Mouse (Mus musculus) kidney, adult 2 months (tissue): Measurements from ENCODE around the gene Mslnl. TPM values are rescaled to one million over a fixed set of nuclear protein-coding genes. Genes with fewer than 3 reads are reported as not detected.
A peak's percentile ranks its signal among the peaks of the same experiment; 100 is the strongest.

ENCODE experiments used
- DNase-seq: peaks from one replicate; pipeline ENCODE4 v3.0.0; 2021
- H3K27ac ChIP-seq: fragments of 200-500 bp; 2 replicates; pipeline ENCODE4 v1.5.1; 2012; ENCODE audit warnings: low read depth, low read length, control low read depth, inconsistent platforms; ENCODE audit not compliant: insufficient read depth
- H3K27me3 ChIP-seq: fragments of 200-500 bp; replicated peaks from 2 replicates; pipeline ENCODE4 v1.6.1; 2012; ENCODE audit warnings: mild to moderate bottlenecking, moderate library complexity, low read length, inconsistent platforms; ENCODE audit not compliant: control insufficient read depth, insufficient read depth
- H3K36me3 ChIP-seq: fragments of 200-500 bp; 2 replicates; pipeline ENCODE4 v1.6.1; 2012; ENCODE audit warnings: mild to moderate bottlenecking, moderate library complexity, low read length, inconsistent platforms; ENCODE audit not compliant: control insufficient read depth, insufficient read depth
- H3K4me1 ChIP-seq: fragments of 200-500 bp; 2 replicates; pipeline ENCODE4 v1.6.1; 2011; ENCODE audit warnings: low read length; ENCODE audit not compliant: control insufficient read depth, insufficient read depth
- H3K4me3 ChIP-seq: fragments of 200-500 bp; 2 replicates; pipeline ENCODE4 v1.5.1; 2011; ENCODE audit warnings: mild to moderate bottlenecking, low read depth, low read length, control low read depth; ENCODE audit not compliant: insufficient read depth
- CTCF ChIP-seq: fragments of 200-500 bp; conservative IDR thresholded peaks from 2 replicates; pipeline ENCODE4 v1.5.1; 2011; ENCODE audit warnings: low read depth, mild to moderate bottlenecking, control low read depth, low read length, moderate library complexity, mixed read lengths; ENCODE audit not compliant: insufficient read depth, insufficient read length
- POLR2A ChIP-seq: fragments of 200-500 bp; IDR thresholded peaks from one replicate; pipeline ENCODE4 v1.6.1; 2011; ENCODE audit warnings: low read depth, low read length, control low read depth
- WGBS: fragments of 180-500 bp; shearing (Covaris S2); methylation state at CpG from one replicate; pipeline ENCODE4 v1.1.7; 2018; 5-methylcytosine and 5-hydroxymethylcytosine counted together
- polyA plus RNA-seq: library from polyadenylated mRNA; depleted of rRNA; stranded (reverse); fragments of >200 nt; gene quantifications from 2 replicates; pipeline ENCODE4 v1.2.3, GENCODE M21; 2012

The Mslnl gene
- polyA plus RNA-seq, 1 experiment, result not detected

DNA sequence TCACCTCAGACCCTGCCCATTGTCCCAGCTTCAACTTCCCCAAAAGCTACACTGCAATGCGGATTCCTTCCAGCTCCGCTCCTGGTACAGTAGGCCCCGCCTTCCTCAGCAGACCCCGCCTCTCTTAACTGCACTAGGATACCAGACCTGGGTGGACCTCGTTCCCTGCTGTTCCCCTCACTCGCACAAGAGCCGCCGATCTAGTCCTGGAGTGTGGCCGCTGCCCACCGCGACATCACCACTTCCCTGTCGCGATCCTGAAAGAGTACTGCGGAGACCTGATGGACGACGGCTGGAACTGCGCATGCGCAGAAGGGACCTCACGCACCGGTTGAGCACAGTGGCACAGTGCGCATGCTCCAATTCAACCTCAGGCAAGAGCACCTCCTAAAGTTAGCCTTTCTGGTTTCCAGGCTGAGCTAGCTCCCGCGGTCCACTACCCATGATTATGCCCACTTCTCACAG lies 49.5 kb downstream of the Mslnl start, which contains the start of gene Haghl:
TSS of gene Haghl (minus strand) at position 393 of the 465 bp plus-strand sequence.
- Histone ChIP-seq H3K4me1 (no peaks in the 10 kb centered on the region), H3K27me3 (no peaks in the 10 kb centered on the region), H3K36me3 (no peaks in the 10 kb centered on the region), H3K27ac (peak within 1 kb of the TSS; percentile 46), H3K4me3 (peak within 1 kb of the TSS; percentile 67)
- WGBS, result under 1% methylated on average over 23 of the region's 23 CpGs
- peak; percentile 97 for DNase-seq
- TF ChIP-seq CTCF (0 out of 2 replicates have a peak, but pooled peaks have one; percentile 11), POLR2A (peak; percentile 41)

DNA sequence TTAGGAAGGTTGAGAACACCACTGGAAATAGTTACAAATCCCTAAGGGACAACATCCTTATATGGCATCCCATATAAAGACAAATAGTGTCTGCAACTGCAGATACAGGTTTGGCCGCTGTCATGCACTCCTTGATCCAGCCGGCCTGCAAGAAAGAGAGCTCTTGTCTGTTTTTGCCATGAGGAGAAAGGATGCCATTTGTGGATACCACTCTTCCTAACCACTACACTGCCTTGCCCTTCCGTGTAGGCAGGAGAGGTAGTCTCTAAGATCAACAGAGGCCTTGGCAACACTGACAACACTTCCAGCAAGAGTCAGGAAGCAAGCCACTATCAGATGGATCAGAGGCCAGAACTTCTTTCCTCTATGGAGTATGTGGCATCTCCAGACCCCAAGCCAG lies 50.4 kb downstream of the Mslnl start, which contains the start of gene Ccdc78:
TSS of gene Ccdc78 (plus strand) at position 301 of the 400 bp plus-strand sequence.
- no peak for TF ChIP-seq CTCF
- no peak for TF ChIP-seq POLR2A
- no peak for DNase-seq
- Histone ChIP-seq H3K36me3 (no peaks in the 10 kb centered on the region), H3K27me3 (no peaks in the 10 kb centered on the region), H3K27ac (no peak within 1 kb of the TSS), H3K4me1 (no peaks in the 10 kb centered on the region), H3K4me3 (peak within 1 kb of the TSS; percentile 67)
- WGBS, result 73% methylated on average over 3 of the region's 3 CpGs

GRCm38 (mm10) chr17:25786781-25787504 lies 51.1 kb downstream of the Mslnl start:
- H3K36me3 ChIP-seq, result no peaks in the 10 kb centered on the region
- H3K27me3 ChIP-seq, result no peaks in the 10 kb centered on the region
- no peak overlapping the region for H3K4me3 ChIP-seq
- DNase-seq, result no peak
- H3K27ac ChIP-seq, result no peak overlapping the region
- 93% methylated on average over 9 of the region's 9 CpGs for WGBS
- TF ChIP-seq POLR2A, result no peak
- no peak for TF ChIP-seq CTCF
- H3K4me1 ChIP-seq, result no peaks in the 10 kb centered on the region

GRCm38 (mm10) chr17:25791320-25791842 lies 55.5 kb downstream of the Mslnl start:
- Histone ChIP-seq H3K27ac (no peak overlapping the region), H3K27me3 (no peaks in the 10 kb centered on the region), H3K36me3 (no peaks in the 10 kb centered on the region), H3K4me3 (peak overlapping the region; percentile 94), H3K4me1 (peaks cover 6% of the 10 kb centered on the region; the same call in 1 of the 2 replicates)
- no peak for DNase-seq
- no peak for TF ChIP-seq CTCF
- TF ChIP-seq POLR2A, result no peak
- WGBS, result 23% methylated on average over 19 of the region's 19 CpGs

DNA sequence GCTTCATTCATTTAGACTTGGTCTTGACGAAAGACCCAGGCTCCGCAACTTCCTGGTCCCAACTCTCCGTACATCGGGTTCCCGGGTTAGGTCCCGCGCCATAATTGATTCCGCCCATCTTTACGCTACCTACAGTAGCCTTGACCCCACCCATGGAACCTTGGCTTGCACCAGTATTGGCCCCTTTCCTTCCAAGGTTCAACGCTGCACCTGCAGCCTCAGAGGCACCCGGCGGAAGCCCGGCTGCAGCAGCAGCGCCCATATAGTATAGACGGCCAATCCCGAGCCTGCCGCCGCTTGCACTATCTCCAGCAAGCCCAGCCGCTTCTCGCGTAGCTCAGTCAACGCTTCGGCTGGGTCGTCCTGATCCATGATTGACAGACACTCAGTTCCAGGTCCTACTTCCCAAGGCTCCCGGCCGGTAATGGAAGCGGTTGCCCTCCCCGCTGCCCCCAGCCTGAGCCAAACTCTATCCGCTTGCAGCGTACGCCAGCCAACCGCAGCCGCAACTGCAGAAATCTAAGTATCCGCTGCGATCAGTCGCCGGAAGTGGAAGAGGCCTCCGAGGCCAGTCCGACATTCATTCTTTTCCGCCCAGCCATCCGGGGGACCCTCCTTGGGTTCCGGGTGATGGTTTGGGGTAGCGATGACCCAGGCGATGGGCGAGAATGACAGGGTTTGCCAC lies 56.1 kb downstream of the Mslnl start:
- H3K4me1 ChIP-seq, result peaks cover 6% of the 10 kb centered on the region; the same call in 1 of the 2 replicates
- H3K36me3 ChIP-seq, result no peaks in the 10 kb centered on the region
- TF ChIP-seq POLR2A (no peak), CTCF (no peak)
- peak overlapping the region; percentile 94 for H3K4me3 ChIP-seq
- peak overlapping the region; percentile 83 for H3K27ac ChIP-seq
- under 1% methylated on average over 45 of the region's 45 CpGs for WGBS
- peak; percentile 88 for DNase-seq
- H3K27me3 ChIP-seq, result no peaks in the 10 kb centered on the region

GRCm38 (mm10) chr17:25792615-25793014 lies 56.8 kb downstream of the Mslnl start, which contains the start of gene Fam173a:
Gene Fam173a, minus strand, starts transcription at chr17:25792901.
- Histone ChIP-seq H3K36me3 (no peaks in the 10 kb centered on the region), H3K27me3 (no peaks in the 10 kb centered on the region), H3K4me3 (peak within 1 kb of the TSS; percentile 94), H3K4me1 (peaks cover 9% of the 10 kb centered on the region; the same call in 1 of the 2 replicates), H3K27ac (peak within 1 kb of the TSS; percentile 83)
- DNase-seq, result peak; percentile 91
- TF ChIP-seq POLR2A (no peak), CTCF (no peak)
- WGBS, result under 1% methylated on average over 14 of the region's 14 CpGs
